Mouse (Mus musculus): Measurements from ENCODE around the gene Angptl1.

Gene Angptl1

GRCm38 (mm10) chr1:156838177-156838576 lies at the start of gene Angptl1:
Angptl1 (plus strand) TSS chr1:156838562.
- DNase-seq (ENCODE audit: low spot score in 2 of 2) = no peak

GRCm38 (mm10) chr1:156789844-156790490 lies 48.4 kb upstream of the Angptl1 start:
- no peak for DNase-seq (ENCODE audit: low spot score in 2 of 2)

DNA sequence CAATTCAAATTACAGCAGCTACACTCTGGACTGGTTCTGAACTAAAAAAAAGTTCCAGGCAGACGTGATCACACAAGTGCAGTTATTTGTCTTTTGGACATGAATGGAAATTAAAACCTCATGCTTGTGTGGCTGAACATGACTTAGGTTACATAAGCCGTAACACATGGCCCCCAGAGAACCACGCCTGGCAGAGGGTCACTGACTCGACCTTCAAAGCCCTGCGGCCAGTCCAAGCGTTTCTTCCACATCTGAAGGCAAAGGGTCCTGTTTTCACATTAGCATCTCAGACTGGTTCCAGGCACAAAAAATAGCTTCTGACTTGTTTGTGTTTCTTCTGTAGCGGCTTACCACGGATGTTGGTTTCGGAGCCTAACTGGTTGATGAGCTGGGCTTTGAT lies 42.1 kb upstream of the Angptl1 start:
- no peak for DNase-seq (ENCODE audit: low spot score in 2 of 2)

DNA sequence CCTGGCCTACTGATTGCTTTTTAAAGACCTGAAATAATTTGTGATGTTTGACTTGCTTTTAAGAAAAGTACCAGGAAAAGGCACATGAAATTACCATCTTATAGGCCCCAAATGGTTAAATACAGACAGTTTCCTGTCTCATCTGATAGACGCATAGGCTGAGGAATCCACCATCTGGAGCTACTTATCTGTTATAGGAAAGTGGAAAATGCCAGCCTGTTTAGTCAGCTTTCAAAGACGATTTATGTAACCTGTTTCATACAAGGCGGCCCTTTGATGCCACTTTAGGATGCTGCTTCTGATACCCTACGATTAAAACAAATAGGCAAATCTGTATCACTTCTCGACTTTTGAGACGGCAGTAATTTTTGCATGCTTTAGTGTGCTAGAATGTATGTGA lies 37.1 kb upstream of the Angptl1 start:
- DNase-seq (ENCODE audit: low spot score in 2 of 2) = no peak

DNA sequence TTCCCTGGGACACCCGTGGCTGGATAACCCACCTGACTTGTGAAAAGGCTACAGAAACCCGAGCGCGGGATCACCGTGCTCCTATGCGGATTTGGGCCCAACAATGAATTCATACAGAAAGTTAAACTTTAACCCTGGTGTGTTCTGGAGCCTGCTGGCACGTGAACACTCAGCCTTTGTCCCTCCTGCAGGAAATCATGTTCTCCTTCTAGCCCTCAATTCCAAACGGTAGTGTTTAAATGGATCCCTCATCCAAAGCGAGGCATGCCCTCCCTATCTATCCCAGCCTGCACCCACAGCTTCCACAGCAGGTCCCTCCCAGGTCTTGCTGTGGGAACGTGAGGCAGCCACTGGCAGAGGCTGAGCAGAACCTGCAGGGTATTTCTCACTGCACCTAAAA lies 30.0 kb upstream of the Angptl1 start:
- no peak for DNase-seq (ENCODE audit: low spot score in 2 of 2)

DNA sequence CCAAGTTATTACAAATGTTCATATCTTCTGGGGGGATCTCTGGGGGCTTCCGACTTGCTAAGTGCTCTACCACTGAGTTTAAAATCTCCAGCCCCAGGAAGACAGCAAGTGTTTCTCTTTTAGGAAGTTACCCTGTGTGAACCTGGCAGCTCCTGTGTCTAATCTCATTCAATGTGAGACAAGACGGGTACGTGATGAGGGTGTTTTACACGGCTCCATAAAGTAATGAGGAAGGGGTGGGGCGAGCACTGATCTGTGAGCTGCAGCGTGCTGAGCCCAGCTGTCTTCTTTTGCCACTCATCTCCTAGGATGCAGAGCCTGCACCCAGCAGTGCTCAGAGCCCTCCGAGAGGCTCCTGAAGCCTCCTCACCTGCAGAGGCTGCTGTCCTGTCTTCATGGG lies 26.4 kb upstream of the Angptl1 start:
- DNase-seq (ENCODE audit: low spot score in 2 of 2) = no peak

DNA sequence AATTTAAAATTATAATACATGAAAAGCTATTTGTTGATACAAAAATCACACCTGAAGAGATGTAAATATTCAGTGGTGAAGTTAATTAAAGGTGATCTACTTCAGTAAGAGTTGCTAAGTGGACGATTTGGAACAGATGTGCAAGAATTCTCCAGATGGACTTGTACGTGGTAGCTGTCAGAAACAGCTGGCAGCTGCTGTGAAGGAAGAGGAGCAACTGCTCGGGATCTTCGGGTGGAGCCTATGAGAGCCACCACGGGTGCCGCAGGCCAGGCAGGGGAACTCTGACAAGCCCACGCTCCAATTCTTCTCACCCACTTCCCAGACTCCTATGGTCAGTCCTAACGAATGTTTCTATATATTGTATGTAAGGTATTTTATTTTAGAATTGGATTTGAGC lies 25.6 kb upstream of the Angptl1 start:
- DNase-seq (ENCODE audit: low spot score in 2 of 2) = no peak

DNA sequence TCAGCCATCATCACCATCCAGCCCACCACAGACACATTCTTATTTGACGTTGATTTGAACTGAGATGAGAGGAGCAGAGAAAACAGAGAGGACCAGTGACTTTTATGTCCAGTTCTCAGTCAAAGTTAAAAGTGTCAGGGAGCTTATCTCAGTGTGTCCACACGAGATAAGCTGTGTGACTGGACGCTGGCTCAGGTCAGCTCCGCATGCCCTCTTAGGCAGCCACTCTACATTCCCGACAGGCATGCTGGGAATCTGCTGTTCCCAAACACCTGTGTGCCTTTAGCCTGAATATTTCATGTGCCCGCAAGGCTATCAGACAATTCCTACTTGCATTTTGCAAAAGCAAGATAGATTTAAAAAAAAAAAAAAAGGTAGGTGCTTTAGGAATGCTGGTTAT lies 24.9 kb upstream of the Angptl1 start:
- DNase-seq (ENCODE audit: low spot score in 2 of 2) = no peak

DNA sequence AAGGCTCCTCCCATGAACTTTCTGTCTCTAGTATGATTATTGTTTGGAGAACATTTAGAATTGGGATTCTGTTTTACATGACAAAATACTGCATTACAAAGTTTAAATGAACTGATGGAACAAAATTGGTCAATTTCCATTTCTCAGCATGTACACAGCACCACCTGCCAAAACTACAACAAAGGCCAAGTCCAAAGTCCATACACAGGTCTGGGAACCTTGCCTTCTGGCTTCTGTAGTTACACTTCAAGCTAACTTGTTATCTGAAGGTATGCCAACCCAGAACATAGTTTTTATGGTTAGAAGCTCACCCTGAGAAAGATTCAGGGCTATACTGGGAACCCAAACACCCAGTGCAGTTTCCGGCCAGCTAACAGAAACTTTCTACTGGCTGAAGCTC lies 19.1 kb upstream of the Angptl1 start:
- no peak for DNase-seq (ENCODE audit: low spot score in 2 of 2)

GRCm38 (mm10) chr1:156838695-156839094 lies 333 bp downstream of the Angptl1 start:
- no peak for DNase-seq (ENCODE audit: low spot score in 2 of 2)

GRCm38 (mm10) chr1:156841625-156842339 lies 3.4 kb downstream of the Angptl1 start:
- no peak for DNase-seq (ENCODE audit: low spot score in 2 of 2)

DNA sequence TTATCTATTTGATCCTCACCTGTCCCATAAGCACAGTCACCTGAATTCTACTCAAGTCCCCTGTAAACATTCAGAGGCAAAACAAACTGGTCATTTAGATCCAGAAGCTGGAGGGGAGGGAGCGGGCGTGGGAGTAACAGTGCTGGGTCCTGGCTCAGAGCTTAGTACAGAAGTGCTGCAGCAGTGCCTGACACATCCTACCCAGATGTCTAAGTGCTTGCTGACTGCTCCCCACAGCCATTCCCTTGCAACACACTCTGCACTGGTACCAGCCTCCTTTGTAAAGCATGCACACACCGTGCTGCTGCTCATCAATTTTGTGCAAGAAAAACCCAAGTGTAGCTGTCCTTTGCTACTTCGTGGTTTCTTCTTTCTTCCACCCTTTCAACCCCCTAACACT lies 8.7 kb downstream of the Angptl1 start:
- DNase-seq (ENCODE audit: low spot score in 2 of 2) = no peak

GRCm38 (mm10) chr1:156852409-156852808 lies 14.0 kb downstream of the Angptl1 start:
- DNase-seq (ENCODE audit: low spot score in 2 of 2) = no peak

DNA sequence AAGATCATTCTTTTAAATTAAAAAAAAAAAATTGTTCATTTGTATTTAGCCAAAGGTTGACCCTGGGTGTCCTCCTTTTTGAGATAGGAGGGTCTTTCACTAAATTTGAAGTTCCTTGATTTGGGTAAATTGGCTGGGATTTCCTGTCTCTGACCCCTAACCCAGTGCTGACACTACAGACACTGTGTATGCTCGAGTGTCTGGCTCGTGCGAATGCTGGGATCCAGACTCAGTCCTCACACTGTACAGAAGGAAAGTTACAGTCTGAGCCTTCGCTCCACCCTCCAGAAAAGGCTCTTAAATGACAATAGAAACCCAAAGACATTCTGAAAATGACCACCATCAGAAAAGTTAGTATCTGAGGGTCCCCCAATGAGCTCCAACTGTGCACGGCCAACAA lies 14.5 kb downstream of the Angptl1 start:
- no peak for DNase-seq (ENCODE audit: low spot score in 2 of 2)

- DNase-seq (ENCODE audit: low spot score in 2 of 2) = no peak
Measured at GRCm38 (mm10) chr1:156854558-156854957, 16.2 kb downstream of the Angptl1 start.

GRCm38 (mm10) chr1:156856666-156857065 lies 18.3 kb downstream of the Angptl1 start:
- DNase-seq (ENCODE audit: low spot score in 2 of 2) = no peak

GRCm38 (mm10) chr1:156859156-156859555 lies 20.8 kb downstream of the Angptl1 start:
- DNase-seq (ENCODE audit: low spot score in 2 of 2) = no peak

DNA sequence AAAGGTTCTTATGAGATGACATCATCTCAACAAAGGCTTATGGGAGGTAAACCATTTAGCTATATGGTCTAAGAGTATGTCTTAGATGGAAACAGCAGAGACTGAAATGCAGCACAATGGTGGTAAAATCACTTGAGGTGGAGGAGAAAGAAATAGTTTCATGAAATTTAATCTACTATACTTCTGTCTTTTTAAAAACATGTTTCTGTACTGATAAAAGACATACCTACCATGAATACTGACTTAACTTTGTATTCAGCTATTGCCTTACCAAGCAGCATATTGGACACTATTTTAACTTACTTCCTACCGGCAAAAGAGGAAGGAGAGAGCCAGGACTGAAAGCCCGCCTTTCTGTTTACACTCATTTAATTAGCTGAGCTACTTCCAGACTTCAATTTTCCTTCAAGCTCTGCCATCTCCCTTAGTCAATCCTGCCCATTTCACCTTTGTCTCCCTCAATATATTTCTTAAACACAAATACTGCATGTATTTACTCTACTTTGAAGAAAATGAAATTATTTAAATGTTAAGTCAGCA lies 21.4 kb downstream of the Angptl1 start:
- DNase-seq (ENCODE audit: low spot score in 2 of 2) = no peak

- DNase-seq (ENCODE audit: low spot score in 2 of 2) = no peak
Measured at GRCm38 (mm10) chr1:156860266-156860665, 21.9 kb downstream of the Angptl1 start.

DNA sequence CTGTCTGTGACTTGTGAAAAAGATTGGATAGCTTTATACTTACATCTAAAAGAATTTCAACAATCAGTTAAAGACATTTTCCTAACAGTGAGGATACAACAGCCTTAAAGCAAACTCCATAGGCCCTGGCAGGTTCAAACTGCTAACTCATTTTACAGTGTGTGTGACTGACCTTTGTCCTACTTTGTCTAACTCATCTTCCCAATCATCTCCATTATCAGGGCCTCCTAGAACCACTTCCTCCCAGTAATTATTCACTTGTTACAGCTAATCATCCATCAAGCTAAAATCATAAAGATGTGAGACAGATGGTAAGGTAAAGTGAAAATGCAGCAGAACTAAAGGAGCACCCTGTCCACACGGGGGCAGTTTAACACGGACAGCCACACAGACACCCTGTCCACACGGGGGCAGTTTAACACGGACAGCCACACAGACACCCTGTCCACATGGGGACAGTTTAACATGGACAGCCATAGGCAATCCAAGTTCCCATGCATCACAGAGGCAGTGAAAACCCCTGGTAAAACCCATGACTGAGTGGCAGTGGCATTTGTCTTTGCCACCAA lies 23.2 kb downstream of the Angptl1 start:
- DNase-seq (ENCODE audit: low spot score in 2 of 2) = no peak

DNA sequence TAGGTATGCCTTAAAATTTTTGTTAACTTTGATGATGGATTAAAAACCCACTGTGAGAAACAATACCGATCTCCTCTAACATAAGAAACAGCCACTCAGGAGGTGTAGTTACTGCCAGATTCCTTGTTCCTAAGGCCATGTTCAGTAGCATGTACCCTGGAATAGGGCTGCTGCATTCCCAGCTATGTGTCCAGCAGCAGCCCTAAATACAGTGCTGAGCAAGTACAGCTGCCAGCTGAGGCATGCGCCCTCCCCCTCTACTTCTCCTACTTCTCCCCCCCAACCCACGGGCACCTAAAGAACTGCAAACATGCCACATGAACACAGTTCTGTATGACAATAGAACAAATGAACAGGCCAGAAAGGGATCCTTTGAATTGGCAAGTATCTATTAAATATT lies 25.4 kb downstream of the Angptl1 start:
- no peak for DNase-seq (ENCODE audit: low spot score in 2 of 2)

GRCm38 (mm10) chr1:156864240-156864639 lies 25.9 kb downstream of the Angptl1 start:
- no peak for DNase-seq (ENCODE audit: low spot score in 2 of 2)

DNA sequence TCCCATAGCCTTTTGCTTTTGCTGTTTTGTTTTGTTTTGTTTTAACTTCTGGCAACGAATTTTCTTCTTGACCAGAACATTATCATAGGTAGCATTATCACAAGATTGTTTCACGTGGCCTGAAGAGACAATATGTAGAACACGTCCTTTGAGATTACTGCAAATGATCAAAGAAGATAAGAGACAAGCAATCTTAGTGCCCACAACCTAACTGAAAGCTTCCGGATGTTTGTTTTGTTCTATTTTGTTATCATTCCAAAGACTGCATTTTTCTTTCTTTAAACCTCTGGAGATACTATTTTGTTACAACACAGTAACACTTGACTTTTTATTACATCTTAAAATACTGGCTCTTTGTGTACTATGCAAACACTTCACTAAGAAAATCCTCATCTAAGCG lies 31.7 kb downstream of the Angptl1 start:
- DNase-seq (ENCODE audit: low spot score in 2 of 2) = no peak

Measured in cerebellum, postnatal 4 days (tissue).